Mouse (Mus musculus): ENCODE measurements at regions not wholly inside any gene's neighbourhood (a gene's known extent, or its start where the extent isn't known, plus 50 kb on each side); places are given as distances from the start of the nearest gene placed in this dataset.

GRCm38 (mm10) chr17:79505565-79505964 is 106.1 kb upstream of the Rmdn2 start:
- Histone ChIP-seq H3K27ac (ENCODE audit: insufficient read depth, low read depth, low read length, poor library complexity, severe bottlenecking) (no peak overlapping the region), H3K36me3 (ENCODE audit: control insufficient read depth, insufficient read depth, low read length, poor library complexity, severe bottlenecking) (no peaks in the 10 kb centered on the region), H3K4me1 (ENCODE audit: control insufficient read depth in 2 of 2, insufficient read depth in 2 of 2, low read length in 2 of 2, poor library complexity in 1 of 2) (no peaks in the 10 kb centered on the region), H3K9ac (ENCODE audit: insufficient read depth, low read depth, low read length, poor library complexity, severe bottlenecking) (no peak overlapping the region), H3K4me3 (ENCODE audit: insufficient read depth in 1 of 2, low read depth in 1 of 2, low read length in 2 of 2, poor library complexity in 1 of 2, severe bottlenecking in 1 of 2) (no peak overlapping the region), H3K9me3 (ENCODE audit: control insufficient read depth, insufficient read depth, low read depth, low read length) (no peaks in the 10 kb centered on the region)
- in situ Hi-C loops (cut with MboI; ENCODE audit: low sequenced_read_pairs in 2 of 2, unreplicated experiment in 2 of 2): no loop called here
- no peak for DNase-seq (ENCODE audit: low read depth, low spot score)
- no peak for TF ChIP-seq CHD2 (IDR thresholded peaks at IDR 0.05; ENCODE audit: low read depth, low read length)
- no peak for TF ChIP-seq ZNF384 (IDR thresholded peaks at IDR 0.05; ENCODE audit: low read depth, low read length)
- no peak for TF ChIP-seq MAFK (IDR thresholded peaks at IDR 0.05; ENCODE audit: insufficient read depth, low read depth, low read length)
- TF ChIP-seq ZC3H11A (IDR thresholded peaks at IDR 0.05; ENCODE audit: borderline replicate concordance, low read depth, low read length): no peak
- no peak for TF ChIP-seq HCFC1 (IDR thresholded peaks at IDR 0.05; ENCODE audit: borderline replicate concordance, insufficient read depth, low read length)

GRCm38 (mm10) chr17:79509281-79509680 is 102.4 kb upstream of the Rmdn2 start:
- no peak overlapping the region for H3K4me3 ChIP-seq (ENCODE audit: insufficient read depth in 1 of 2, low read depth in 1 of 2, low read length in 2 of 2, poor library complexity in 1 of 2, severe bottlenecking in 1 of 2)
- no peak for DNase-seq (ENCODE audit: low read depth, low spot score)
- TF ChIP-seq ZC3H11A (IDR thresholded peaks at IDR 0.05; ENCODE audit: borderline replicate concordance, low read depth, low read length): no peak
- no peak for TF ChIP-seq CHD2 (IDR thresholded peaks at IDR 0.05; ENCODE audit: low read depth, low read length)
- no peak for TF ChIP-seq ZNF384 (IDR thresholded peaks at IDR 0.05; ENCODE audit: low read depth, low read length)
- TF ChIP-seq MAFK (IDR thresholded peaks at IDR 0.05; ENCODE audit: insufficient read depth, low read depth, low read length): no peak
- no peak for TF ChIP-seq HCFC1 (IDR thresholded peaks at IDR 0.05; ENCODE audit: borderline replicate concordance, insufficient read depth, low read length)
- no peaks in the 10 kb centered on the region for H3K9me3 ChIP-seq (ENCODE audit: control insufficient read depth, insufficient read depth, low read depth, low read length)
- no peak overlapping the region for H3K9ac ChIP-seq (ENCODE audit: insufficient read depth, low read depth, low read length, poor library complexity, severe bottlenecking)
- in situ Hi-C loops (cut with MboI; ENCODE audit: low sequenced_read_pairs in 2 of 2, unreplicated experiment in 2 of 2): no loop called here
- H3K27ac ChIP-seq (ENCODE audit: insufficient read depth, low read depth, low read length, poor library complexity, severe bottlenecking): no peak overlapping the region
- H3K36me3 ChIP-seq (ENCODE audit: control insufficient read depth, insufficient read depth, low read length, poor library complexity, severe bottlenecking): no peaks in the 10 kb centered on the region
- no peaks in the 10 kb centered on the region for H3K4me1 ChIP-seq (ENCODE audit: control insufficient read depth in 2 of 2, insufficient read depth in 2 of 2, low read length in 2 of 2, poor library complexity in 1 of 2)

GRCm38 (mm10) chr17:79509957-79510710 is 101.5 kb upstream of the Rmdn2 start:
- H3K9me3 ChIP-seq (ENCODE audit: control insufficient read depth, insufficient read depth, low read depth, low read length): no peaks in the 10 kb centered on the region
- no peaks in the 10 kb centered on the region for H3K36me3 ChIP-seq (ENCODE audit: control insufficient read depth, insufficient read depth, low read length, poor library complexity, severe bottlenecking)
- in situ Hi-C loops (cut with MboI; ENCODE audit: low sequenced_read_pairs in 2 of 2, unreplicated experiment in 2 of 2): no loop called here
- no peak overlapping the region for H3K4me3 ChIP-seq (ENCODE audit: insufficient read depth in 1 of 2, low read depth in 1 of 2, low read length in 2 of 2, poor library complexity in 1 of 2, severe bottlenecking in 1 of 2)
- TF ChIP-seq HCFC1 (IDR thresholded peaks at IDR 0.05; ENCODE audit: borderline replicate concordance, insufficient read depth, low read length) (no peak), ZNF384 (IDR thresholded peaks at IDR 0.05; ENCODE audit: low read depth, low read length) (no peak), ZC3H11A (IDR thresholded peaks at IDR 0.05; ENCODE audit: borderline replicate concordance, low read depth, low read length) (no peak), MAFK (IDR thresholded peaks at IDR 0.05; ENCODE audit: insufficient read depth, low read depth, low read length) (no peak)
- H3K4me1 ChIP-seq (ENCODE audit: control insufficient read depth in 2 of 2, insufficient read depth in 2 of 2, low read length in 2 of 2, poor library complexity in 1 of 2): no peaks in the 10 kb centered on the region
- DNase-seq (ENCODE audit: low read depth, low spot score): no peak
- H3K9ac ChIP-seq (ENCODE audit: insufficient read depth, low read depth, low read length, poor library complexity, severe bottlenecking): no peak overlapping the region
- no peak overlapping the region for H3K27ac ChIP-seq (ENCODE audit: insufficient read depth, low read depth, low read length, poor library complexity, severe bottlenecking)

- H3K27ac ChIP-seq (ENCODE audit: insufficient read depth, low read depth, low read length, poor library complexity, severe bottlenecking): no peak overlapping the region
- no peaks in the 10 kb centered on the region for H3K9me3 ChIP-seq (ENCODE audit: control insufficient read depth, insufficient read depth, low read depth, low read length)
- no peak overlapping the region for H3K4me3 ChIP-seq (ENCODE audit: insufficient read depth in 1 of 2, low read depth in 1 of 2, low read length in 2 of 2, poor library complexity in 1 of 2, severe bottlenecking in 1 of 2)
- H3K36me3 ChIP-seq (ENCODE audit: control insufficient read depth, insufficient read depth, low read length, poor library complexity, severe bottlenecking): no peaks in the 10 kb centered on the region
- no peaks in the 10 kb centered on the region for H3K4me1 ChIP-seq (ENCODE audit: control insufficient read depth in 2 of 2, insufficient read depth in 2 of 2, low read length in 2 of 2, poor library complexity in 1 of 2)
- no peak for DNase-seq (ENCODE audit: low read depth, low spot score)
- TF ChIP-seq HCFC1 (IDR thresholded peaks at IDR 0.05; ENCODE audit: borderline replicate concordance, insufficient read depth, low read length) (no peak), CHD2 (IDR thresholded peaks at IDR 0.05; ENCODE audit: low read depth, low read length) (no peak), ZC3H11A (IDR thresholded peaks at IDR 0.05; ENCODE audit: borderline replicate concordance, low read depth, low read length) (no peak), MAFK (IDR thresholded peaks at IDR 0.05; ENCODE audit: insufficient read depth, low read depth, low read length) (no peak), ZNF384 (IDR thresholded peaks at IDR 0.05; ENCODE audit: low read depth, low read length) (no peak)
- H3K9ac ChIP-seq (ENCODE audit: insufficient read depth, low read depth, low read length, poor library complexity, severe bottlenecking): no peak overlapping the region
- in situ Hi-C loops (cut with MboI; ENCODE audit: low sequenced_read_pairs in 2 of 2, unreplicated experiment in 2 of 2): no loop called here
These were observed 100.4 kb upstream of the Rmdn2 start for GRCm38 (mm10) chr17:79511218-79511617.

Data from ES-E14 (cell line).